Mouse (Mus musculus) layer of hippocampus, postnatal 25 days (tissue): ENCODE measurements around the gene Haus4. TPM values are rescaled to one million over a fixed set of nuclear protein-coding genes. Genes with fewer than 3 reads are reported as not detected.

Experiments used
- DNase-seq, 2 experiments: peaks; one replicate each; pipeline ENCODE4 v3.0.0; 2022; ENCODE audit warnings: mixed read lengths in 2 of 2, low spot score in 1 of 2; ENCODE audit errors: extremely low spot score in 1 of 2
- total RNA-seq, 2 experiments: library from RNA; stranded (reverse); gene quantifications; 2 replicates each; pipeline ENCODE4 v1.2.3; 2021

Gene Haus4
- total RNA-seq, 2 experiments from 2014 or later = 2.4 to 3.9 TPM

DNA sequence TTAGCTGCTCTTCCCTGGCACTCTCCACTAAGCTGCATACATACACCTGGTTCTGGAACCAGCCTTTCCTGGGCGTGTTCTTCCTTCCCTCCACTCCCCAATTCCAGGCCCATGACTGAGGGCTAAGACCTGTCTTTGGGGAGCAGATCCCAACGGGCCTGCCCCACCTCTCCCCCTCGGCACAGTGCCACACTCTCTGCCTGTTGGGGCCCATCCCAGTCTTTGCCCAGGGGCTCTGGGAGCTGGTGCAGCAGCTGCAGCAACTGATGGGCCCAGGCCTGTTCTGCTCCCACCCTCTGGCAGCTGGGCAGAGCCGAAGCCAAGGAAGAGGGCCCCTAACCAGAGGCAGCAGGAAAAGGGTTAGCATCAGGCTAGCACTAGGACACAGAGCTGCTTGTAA, 19.8 kb upstream of the Haus4 start:
- DNase-seq = no peak

DNA sequence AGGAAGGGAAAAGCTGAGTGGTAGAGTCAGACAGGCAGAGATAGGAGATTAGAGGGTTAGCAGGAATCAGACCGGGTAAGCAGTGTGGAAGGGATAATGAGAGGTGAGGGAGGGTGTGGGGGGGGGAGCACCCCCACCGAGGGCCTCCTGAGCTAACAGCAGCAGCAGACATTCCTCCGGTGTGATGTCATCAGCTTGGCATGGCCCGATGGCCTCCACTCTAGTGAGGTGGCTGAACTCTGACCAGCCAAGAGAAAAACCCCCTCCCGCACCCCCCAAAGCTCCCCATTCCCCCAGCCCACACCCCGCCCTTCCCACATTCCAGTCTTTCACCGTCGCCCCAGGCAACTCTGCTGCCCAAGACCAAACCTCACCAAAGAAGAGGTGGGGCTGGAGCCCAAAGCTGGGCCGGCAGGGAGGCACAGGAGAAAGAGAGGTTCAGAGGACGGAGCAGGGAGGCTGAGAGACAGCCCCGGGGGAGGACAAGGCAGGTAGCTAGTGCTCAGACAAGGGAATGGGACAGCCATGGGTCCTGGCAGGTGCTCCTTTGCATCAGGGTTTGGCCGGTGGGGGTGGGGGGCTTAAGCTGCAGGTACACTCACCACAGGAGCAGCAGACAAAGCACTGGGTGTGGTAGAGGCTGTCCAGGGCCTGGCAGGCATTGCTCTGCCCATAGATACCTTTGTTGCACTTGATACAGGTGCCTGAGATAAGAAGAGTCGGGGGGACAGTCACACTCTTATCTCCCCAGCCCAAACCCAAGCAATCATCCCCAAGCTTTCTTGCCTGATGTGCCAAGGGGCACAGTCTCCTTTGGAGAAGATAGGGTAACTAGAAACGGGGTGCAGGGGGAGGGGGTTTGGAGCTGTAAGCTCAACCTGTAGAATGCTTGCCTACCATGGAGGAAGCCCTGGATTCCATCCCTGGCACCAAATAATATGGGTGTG, 18.6 kb upstream of the Haus4 start:
- no peak for DNase-seq

DNA sequence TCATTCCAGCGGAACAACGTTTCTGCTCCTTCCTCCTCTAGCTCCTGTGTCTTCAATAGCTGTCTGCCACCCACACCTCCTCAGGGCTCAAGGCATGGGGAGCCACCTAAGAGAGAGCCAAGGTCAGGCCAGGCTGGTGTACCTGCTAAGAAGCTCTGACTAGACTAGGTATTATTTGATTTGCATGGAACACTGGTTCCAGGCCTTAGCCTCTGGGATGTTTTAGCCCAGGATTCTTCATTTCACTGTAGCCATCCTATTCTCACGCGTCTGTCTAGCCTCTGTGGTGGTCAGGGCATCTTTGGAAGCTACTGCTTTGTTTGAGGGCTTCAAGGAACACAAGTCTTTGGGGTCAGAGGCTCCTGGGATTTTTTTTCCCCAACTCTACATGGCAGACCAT, 17.7 kb upstream of the Haus4 start:
- no peak for DNase-seq

DNA sequence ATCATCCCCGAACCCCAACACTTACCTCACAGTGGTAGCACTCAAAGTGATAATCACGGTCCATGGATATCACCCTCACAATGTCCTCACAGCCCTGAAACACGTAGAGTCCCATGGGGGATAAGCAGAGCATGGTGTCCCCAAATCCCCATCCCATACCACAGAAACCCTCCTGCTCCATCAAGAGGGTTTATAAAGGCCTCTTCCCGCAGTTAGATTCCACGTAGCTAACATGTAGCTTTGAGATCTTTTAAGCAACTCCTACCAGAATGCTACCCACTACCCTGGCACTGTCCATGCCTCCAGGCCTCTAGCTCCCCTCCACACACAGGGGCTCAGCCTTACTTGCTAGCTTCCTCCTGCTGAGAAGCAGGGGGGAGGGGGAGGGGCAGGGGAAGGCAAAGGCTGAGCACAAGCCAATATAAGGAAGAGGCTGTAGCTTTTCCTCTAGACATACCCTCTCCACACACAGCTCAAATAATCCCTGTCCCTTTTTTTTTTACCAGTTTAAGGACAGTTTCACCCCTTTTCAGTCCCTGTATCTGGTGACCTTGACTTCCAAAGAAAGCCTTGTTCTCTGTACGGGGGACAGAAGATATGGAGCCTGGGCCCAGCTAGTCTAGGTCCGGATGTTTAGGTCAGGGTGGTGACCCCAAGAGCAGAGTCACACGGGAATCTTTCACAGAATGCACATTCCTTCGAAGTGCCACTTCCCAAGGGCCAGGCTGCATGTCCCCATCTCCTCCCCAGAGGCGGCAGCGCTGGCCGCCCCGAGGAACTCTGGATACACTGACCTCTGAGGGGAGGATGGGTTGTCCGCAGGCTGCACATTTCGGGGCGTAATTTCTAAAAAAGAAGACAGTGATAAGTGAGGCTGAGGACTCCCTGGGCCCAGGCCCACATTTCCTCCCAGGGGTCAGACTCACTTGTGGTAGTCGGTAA, 15.3 kb upstream of the Haus4 start:
- no peak for DNase-seq

DNA sequence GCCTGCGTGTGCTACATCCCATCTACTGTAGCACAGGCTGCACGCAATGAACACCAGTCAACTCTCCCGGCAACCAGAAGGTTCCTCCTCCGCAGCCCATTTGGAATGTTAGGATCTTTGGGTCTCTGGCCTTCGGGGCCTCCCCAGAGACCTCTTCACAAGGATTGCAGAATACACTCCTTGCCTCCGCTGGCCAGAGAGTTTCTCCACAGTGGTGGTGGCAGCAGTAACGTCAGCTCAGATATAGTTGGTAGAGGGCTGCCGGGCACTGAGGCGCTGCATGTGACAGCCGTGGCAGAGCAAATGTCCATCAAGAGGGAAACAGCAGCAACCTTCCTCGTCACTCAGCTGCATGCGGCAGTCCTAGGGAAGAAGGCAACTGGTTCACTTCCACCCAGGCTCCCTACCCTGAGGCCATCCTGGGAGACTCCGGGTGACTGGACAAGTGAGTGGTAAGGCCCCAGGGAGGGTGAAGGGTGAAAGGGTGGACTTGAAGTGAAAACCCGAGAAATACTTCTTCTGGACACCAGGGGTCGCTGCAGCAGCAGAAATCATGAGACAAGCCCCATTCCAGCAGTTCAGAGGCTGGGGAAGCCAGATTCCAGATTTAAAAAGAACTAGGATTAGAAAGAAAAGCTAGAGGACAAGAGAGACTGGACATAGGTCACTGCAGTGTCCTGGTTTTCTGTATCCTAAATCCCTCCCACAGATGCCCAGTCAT, 14.4 kb upstream of the Haus4 start:
- DNase-seq = peak; percentile 63 to 80

DNA sequence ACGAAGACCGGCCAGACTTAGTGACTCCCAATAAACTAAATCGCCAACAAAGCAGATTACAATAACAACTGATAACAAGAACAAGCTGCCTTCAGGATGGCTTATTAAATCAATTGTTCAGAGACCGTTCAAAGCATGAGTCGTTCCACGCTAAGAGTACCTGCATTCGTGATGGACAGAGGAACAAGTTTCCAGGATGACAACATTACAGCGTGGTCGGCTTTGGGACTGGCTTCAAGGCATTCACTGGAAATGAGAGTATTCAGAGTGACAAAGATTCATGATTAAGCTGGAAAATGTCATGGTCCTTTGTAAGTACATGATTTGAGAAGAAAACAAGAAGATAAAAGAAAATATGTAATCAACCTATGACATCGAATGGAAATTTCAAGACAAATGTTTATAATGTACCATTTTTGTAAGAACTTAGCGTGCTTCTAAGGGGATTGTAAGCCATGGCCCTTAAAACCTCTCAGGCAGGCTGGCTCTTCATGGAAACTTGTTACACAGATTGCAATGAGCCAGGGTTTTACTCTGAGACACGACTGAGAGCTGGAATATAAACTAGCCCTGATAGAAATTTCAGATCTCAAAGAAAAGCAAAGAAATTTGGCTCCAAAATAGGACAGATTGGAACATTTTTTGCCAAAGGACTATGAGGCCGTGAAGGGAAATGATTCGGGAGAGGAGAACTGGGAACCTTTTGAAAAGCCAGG, 6.3 kb upstream of the Haus4 start:
- DNase-seq = no peak

DNA sequence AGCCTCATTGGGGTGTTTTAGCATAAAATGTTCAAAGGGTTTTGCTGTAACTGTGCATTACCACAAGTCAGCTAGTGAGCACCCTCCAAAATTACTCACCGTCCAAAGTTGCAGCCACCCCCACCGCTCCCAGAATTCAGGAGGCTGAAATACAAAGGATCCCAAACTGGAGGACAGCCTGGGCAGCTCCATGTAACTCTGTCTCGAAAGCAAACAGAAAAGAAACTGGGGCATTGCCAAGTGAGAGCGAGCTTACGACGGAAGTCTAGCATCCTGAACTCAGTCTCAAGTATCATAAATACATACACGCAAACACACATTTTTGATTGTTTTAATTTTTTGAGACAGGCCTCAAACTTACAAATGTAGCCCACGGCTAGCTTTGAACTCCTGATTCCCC, 2.9 kb upstream of the Haus4 start:
- no peak for DNase-seq

DNA sequence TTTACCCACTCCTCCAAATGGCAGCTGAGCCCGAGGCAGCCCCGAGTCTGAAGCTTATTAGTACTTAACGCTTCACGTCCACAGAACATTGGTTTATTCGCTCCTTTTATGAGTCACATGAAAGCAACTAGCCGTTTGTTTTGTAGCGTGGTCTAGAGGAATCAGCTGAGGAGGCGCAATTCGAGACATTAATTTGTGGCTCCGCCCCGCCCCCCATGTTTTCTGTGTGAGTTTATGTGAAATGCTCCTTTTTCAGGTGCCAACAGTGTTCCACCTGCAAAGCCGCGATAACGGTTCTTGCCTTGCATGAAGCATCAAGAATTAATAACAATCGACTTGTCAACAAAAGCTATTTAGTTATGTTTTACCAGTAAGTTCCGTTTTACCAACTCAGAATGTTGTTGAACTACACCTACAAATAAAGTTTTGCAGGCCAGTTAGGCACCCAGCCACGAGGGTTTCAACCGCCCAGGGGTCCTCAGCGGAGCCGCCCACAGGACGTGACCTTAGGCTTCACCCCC, 902 bp downstream of the Haus4 start:
- DNase-seq = no peak

- no peak for DNase-seq
Measured at GRCm38 (mm10) chr14:54544703-54545102, 9.7 kb downstream of the Haus4 start.

DNA sequence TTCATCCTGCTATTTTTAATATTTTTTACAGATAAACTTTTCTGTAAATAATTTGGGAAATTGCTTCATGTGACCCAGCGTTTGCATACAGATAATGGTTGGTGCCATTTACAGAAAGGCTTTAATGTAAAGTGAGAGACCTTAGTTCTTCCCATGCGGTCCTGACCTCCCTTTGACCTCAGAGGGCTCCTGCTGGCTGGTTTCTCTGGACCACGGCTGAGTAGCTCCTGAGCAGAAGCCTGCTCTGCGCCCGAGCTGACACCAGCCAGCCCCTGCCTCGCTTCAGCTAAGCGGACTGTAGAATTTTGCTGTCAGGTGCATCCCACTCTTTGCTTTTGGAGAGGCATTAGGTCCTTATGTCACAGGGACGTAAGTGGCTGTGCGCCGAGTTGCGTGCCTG, 13.6 kb downstream of the Haus4 start:
- no peak for DNase-seq

DNA sequence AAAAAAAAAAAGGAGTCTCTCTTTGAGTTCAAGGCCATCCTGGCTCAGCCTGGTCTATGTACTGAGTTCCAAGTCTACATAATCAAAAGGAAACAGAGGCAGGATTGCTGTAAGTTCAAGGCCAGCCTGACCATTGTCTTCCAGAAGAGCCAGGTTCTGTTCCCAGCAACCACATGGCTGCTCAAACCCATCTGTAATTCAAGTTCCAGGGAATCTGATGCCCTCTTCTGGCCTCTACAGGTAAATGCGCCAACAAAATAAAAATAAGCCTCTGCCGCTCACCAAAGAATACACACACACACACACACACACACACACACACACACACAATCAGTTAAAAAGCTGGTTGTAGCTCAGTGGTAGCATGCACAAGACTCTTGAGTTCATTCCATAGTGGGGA, 15.8 kb downstream of the Haus4 start:
- DNase-seq = no peak

DNA sequence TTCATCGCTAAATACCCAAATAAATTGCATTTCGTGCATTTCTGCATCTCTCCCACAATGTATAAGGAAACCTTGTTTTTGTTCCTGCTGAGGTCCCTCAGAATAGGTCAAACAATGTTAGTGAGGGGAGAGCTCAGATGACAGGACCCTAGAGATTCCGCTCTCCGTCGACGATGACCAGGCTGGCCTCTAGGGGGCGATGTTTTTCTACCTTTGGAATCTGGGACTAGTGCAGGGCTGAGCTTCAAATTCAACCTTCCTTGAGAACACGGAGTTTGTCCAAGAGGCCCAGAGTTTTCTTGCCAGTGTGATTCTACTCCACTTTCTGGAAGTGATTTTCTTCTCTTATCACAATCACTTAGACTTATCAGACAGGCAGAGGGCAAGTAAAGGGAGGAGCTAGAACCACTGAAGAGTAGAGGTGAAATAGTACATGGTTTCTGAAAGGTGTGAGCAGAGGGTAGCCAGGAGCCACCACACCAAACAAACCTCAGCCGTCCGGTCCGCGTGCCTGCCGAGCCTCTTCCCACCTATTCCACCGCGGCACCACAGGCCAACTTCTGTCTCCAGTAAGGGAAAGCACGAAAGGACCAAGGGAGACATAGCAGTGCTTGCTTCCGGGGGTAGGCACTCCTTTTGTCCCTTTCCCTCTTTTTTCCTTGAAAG, 25.8 kb downstream of the Haus4 start:
- DNase-seq = peak; percentile 83 to 95

- no peak for DNase-seq
Measured at GRCm38 (mm10) chr14:54528007-54528393, 26.4 kb downstream of the Haus4 start.

GRCm38 (mm10) chr14:54527227-54528006, 27.0 kb downstream of the Haus4 start:
- DNase-seq = peak; percentile 17 to 32

- DNase-seq = no peak
Measured at GRCm38 (mm10) chr14:54523600-54523999, 30.8 kb downstream of the Haus4 start.

GRCm38 (mm10) chr14:54516710-54517310, 37.6 kb downstream of the Haus4 start:
- DNase-seq = no peak

- DNase-seq = no peak
Measured at GRCm38 (mm10) chr14:54509774-54510173, 44.6 kb downstream of the Haus4 start.

- DNase-seq = no peak
Measured at GRCm38 (mm10) chr14:54503092-54503491, 51.3 kb downstream of the Haus4 start.
